Mouse (Mus musculus): ENCODE results near the gene Vmn1r236.

DNA sequence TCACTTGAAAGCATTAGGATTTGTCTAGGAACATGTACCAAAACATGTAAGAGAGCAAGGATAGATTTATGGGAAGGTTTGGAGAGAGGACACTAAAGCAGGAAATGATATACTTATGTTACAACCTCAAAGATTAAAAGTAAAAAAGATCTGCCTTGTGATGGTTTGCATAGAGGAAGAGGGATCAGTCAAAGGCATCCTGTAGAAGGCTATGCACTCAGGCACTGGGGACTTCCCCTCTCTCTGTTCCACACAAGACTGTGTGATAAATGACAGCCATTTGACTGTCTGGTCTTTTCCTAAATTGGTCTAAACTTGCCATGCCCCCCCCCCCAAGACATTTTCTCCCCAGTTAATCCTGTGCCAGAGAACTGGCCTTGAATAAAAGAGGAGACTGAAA, 1.7 kb downstream of the Vmn1r236 start:
- no peak for TF ChIP-seq ZNF384 (IDR thresholded peaks at IDR 0.05; ENCODE audit: low read depth, low read length)
- TF ChIP-seq ZC3H11A (IDR thresholded peaks at IDR 0.05; ENCODE audit: borderline replicate concordance, low read depth, low read length): no peak
- no peak for TF ChIP-seq MAFK (IDR thresholded peaks at IDR 0.05; ENCODE audit: insufficient read depth, low read depth, low read length)
